Mouse (Mus musculus): ENCODE data around the gene Olfr1412.

The Olfr1412 gene

GRCm38 (mm10) chr1:92636676-92637075 is 51.1 kb downstream of the Olfr1412 start:
- in situ Hi-C loops (cut with MboI; ENCODE audit: unreplicated experiment in 2 of 2) = no loop called here

GRCm38 (mm10) chr1:92637501-92638172 is 52.1 kb downstream of the Olfr1412 start:
- in situ Hi-C loops (cut with MboI; ENCODE audit: unreplicated experiment in 2 of 2) = no loop called here

- in situ Hi-C loops (cut with MboI; ENCODE audit: unreplicated experiment in 2 of 2) = no loop called here
These were observed 52.6 kb downstream of the Olfr1412 start for GRCm38 (mm10) chr1:92638181-92638580.

GRCm38 (mm10) chr1:92638736-92639135 is 53.2 kb downstream of the Olfr1412 start:
- in situ Hi-C loops (cut with MboI; ENCODE audit: unreplicated experiment in 2 of 2) = no loop called here

- in situ Hi-C loops (cut with MboI; ENCODE audit: unreplicated experiment in 2 of 2) = no loop called here
These were observed 54.8 kb downstream of the Olfr1412 start for GRCm38 (mm10) chr1:92640393-92640792.

Data from v-Abl transformed pro-B cells (cell line).